Mouse (Mus musculus) thymus, postnatal 10 days (tissue): ENCODE measurements around the gene Dyrk3.
"Not testable (repeated sequence)": the region's sequence is repeated elsewhere in the genome, so short reads cannot be mapped to it uniquely, and the experiment has no call there.

Experiments
- DNase-seq, 2 experiments: peaks; one replicate each; pipeline ENCODE4 v3.0.0; 2021; ENCODE audit warnings: low spot score in 2 of 2

Gene Dyrk3

GRCm38 (mm10) chr1:131155456-131155855 is 17.3 kb upstream of the Dyrk3 start:
- peak in 1 of 2 experiments; percentile 61 for DNase-seq

- peak; percentile 82 to 90 for DNase-seq
Observed at GRCm38 (mm10) chr1:131153018-131153629, 15.0 kb upstream of the Dyrk3 start, which contains the start of gene Eif2d. TSS of gene Eif2d (plus strand) at chr1:131153181.

GRCm38 (mm10) chr1:131149496-131149895 is 11.4 kb upstream of the Dyrk3 start:
- no peak for DNase-seq

DNA sequence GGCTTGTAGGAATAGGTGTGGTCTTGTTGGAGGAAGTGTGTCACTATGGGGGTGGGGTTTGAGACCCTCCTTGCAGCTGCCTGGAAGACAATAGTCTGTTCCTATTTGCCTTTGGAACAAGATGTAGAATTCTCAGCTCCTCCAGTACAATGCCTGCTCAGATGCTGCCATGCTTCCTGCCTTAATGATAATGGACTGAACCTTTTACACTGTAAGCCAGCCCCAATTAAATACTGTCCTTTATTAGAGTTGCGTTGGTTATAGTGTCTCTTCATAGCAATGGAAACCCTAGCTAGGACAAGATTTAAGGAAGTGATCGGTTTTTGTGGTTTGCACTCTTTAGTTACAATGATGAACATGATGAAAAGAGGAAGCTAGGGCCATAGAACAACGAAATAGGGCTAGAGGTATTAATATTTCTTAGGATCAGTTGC is 8.1 kb upstream of the Dyrk3 start:
- DNase-seq: no peak

DNA sequence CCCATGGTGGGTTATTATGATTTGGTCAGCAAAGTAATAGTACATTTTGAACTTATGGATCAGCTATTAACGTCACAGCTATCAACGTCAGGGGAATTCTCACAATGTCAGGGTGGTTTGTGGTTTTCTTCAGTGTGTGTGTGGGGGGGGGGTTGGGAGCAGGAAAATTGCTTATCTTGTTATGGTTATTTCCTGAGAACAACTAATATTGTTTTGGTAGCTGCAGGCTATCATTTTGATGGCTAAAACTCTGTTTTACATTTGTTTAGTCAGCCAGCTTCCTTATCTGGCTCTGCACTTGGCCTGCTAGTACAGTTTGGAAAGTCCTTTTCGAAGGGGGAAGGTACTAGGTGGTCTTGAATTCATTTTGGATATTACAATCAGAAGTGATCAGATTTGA is 7.1 kb upstream of the Dyrk3 start:
- not testable (repeated sequence) for DNase-seq

- DNase-seq: no peak
Observed at GRCm38 (mm10) chr1:131142472-131142871, 4.3 kb upstream of the Dyrk3 start.

DNA sequence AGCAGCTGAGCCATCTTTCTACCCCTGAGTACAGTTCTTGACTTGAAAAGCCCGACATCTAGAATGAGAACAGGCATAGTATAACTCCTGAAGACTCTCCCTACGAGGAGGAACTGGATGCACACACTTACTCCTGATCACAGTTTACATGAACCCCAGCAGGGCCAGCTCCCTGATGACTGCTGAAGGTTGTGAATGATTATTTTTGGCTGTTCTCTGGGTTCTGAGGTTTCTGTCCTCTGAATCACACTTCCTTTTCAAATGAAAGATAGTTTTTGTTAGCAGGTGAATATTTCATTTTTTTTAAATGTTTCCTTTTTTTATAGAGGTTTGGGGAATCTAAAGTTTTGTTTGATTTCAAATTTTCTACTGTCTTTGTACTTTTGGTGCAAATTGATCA is 3.3 kb upstream of the Dyrk3 start:
- DNase-seq: no peak

DNA sequence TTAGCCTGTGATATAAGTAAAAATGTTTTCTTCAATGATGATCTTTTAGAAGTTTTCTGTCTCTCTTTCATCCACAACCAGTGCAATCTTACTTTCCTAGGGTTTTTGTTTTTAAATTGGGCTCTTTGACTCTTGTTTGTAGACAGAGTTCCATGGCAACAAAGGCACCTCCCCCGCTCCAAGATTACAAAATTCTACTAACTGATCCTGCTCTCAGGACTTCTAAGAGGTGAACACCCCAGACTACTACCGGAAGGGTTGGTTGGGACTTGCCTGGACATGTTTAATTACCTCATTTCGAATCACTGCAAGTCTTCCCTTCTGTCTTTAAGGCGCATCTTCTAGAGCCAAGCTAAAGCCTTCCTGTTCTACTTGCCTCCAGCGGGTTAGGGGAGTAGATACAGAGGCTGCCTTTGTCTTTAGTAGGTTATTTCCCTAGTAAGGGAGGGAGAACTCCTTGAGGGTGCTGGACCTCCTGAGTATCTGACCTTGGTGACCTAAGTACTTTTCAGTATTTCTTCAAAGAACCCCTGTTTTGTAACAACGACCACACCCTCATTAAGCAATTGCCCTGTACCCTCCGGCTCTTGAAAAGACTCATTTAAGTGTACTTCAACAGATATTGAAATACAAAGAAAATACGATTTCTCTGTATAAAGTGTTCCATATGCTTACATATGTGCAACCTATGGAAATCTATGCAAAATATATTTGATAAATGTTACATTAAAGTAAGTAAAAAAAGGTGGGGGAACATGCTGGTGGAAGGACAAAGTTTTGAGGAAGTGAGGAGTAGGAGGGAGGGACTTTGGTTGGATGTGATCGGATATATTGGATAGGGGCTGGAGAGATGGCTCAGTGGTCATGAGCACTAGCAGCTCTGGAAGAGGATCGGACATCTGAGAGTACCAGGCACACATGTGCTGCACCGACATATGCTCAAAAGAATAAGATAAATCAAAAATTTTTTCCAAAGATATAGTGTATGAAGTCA is 1.3 kb upstream of the Dyrk3 start:
- DNase-seq: no peak

- peak; percentile 22 to 25 for DNase-seq
Observed at GRCm38 (mm10) chr1:131137717-131138118, 422 bp downstream of the Dyrk3 start.

- no peak for DNase-seq
Observed at GRCm38 (mm10) chr1:131137111-131137510, 1.0 kb downstream of the Dyrk3 start.

- DNase-seq: no peak
Observed at GRCm38 (mm10) chr1:131135960-131136629, 2.0 kb downstream of the Dyrk3 start.

- DNase-seq: peak in 1 of 2 experiments; percentile 27
Observed at GRCm38 (mm10) chr1:131134942-131135522, 3.1 kb downstream of the Dyrk3 start.

DNA sequence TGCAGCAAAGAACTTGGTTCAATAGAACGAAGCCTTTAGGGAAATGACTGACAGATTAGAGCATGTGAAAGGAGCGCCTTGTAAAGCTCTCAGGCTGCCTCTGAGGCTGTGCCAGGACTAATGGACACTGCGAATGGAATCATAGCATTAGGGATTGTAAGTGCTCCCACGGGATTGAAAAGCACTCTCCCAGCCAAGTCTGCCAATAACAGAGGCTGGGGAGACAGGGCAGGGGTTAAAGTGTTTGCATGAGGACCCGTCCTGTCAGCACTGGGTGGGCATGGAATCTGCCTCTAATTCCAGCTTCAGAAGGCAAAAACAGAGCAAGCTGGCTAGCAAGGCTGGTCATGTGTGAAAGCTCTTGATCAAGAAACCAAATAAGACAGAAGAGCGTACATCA is 3.9 kb downstream of the Dyrk3 start:
- no peak for DNase-seq

DNA sequence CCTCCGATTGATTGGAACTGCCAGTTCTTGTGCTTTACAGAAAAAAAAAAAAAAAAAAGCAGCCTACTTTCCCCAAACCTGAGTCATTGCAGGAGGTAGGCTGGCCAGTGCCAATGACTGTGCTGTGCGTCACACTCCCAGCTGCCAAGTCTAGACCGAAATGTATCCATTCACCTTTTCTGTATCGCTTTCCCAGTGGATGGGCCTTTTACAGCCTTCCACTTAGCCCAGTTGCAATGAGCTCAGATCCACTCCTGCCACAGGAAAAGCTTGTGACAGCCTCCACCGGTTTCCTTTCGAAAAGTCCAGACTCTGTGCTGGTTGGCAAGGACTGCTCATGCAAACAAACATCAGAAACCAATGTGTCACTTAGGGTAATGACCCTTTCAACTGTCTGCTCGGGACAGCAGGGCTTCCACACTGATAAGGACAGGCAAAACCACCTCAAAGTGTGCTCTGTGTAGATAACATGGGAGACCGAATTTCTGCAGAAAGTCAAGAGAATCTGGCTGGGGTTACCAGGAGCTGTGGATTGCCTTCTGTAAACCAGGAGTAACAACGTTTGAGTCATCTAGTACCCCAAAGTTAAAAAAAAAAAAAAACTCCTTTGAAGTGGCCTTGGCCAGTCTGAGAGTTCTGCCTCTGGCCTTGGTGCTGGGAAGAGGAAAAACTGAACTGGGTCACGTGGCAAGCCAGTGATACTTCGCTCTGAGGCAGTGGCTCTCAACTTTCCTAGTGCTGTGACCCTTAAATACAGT is 12.0 kb downstream of the Dyrk3 start:
- no peak for DNase-seq

- no peak for DNase-seq
Observed at GRCm38 (mm10) chr1:131123522-131124265, 14.4 kb downstream of the Dyrk3 start.

- DNase-seq: peak; percentile 18 to 54
Observed at GRCm38 (mm10) chr1:131121987-131122386, 16.2 kb downstream of the Dyrk3 start.

GRCm38 (mm10) chr1:131119026-131119425 is 19.1 kb downstream of the Dyrk3 start:
- DNase-seq: peak; percentile 32 to 61

DNA sequence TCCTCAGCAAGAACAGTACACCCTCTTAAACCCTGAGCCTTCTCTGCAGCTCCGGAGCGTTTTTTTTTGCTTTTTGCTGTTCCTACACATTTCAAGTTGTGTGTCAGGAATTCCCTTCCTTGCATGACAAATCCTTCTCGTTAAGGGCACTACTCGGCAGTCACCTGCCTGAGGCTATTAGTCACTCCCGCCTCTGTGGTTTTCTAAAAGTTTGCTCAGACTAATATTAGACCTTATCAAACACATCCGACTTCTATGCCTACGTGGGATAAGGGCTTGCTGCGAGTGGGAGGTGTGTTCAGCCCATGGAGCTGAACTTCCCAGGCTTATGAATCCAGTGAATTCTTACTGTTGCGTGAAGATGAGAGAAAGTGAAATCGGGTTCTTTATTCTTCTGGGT is 19.6 kb downstream of the Dyrk3 start:
- no peak for DNase-seq

DNA sequence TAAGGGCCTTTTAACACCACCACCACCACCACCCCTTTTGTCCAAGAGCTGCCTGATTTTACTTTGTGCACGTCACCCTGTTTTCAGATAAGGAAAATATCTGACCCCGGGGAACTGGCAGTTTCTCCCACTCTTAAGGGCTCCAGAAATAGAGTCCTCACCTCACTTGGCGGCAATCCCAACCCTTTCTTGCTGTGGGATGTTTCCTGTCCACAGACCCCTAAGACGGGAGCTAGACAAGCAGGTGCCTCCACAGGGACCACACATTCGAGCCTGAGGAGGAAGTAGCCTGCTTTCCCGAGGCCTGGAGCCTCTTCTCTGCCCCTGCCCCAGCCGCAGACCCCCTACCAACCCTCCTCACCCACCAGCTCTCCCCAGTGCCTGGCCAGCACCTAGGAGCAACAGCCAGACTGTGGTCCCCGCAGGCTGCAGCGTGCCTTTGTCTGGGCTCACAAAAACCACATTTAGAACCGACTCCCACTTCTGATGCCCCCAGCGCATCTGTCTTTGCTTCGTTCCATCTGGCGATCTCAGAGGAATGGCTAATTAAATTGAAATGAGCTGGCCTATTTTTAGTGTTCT is 21.6 kb downstream of the Dyrk3 start:
- DNase-seq: no peak

DNA sequence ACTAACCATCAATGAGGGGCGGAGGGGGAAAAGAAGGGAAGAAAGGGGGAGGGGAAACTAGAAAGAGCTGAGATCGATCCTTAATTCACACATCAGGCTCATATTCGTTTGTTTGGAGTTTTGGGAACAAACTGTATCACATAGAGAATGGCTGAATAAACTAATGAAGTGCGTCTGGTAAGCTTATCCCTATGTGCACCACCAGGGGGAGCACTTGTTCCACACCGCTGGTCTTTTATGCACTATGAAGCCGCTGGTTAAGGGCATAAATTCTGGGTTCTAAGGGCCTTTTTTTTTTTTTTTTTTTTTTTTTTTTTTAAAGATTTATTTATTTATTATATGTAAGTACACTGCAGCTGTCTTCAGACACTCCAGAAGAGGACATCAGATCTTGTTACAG is 22.2 kb downstream of the Dyrk3 start:
- DNase-seq: peak in 1 of 2 experiments; percentile 71
